Mouse (Mus musculus): ENCODE results near the gene Creld1.
A peak's percentile ranks its signal among the peaks of the same experiment; 100 is the strongest.

Gene Creld1

GRCm38 (mm10) chr6:113471297-113471936 lies 11.7 kb upstream of the Creld1 start, which contains the start of gene Il17rc:
Gene Il17rc (plus strand): TSS chr6:113471427.
- no peak for DNase-seq

GRCm38 (mm10) chr6:113472061-113472460 lies 11.0 kb upstream of the Creld1 start:
- no peak for DNase-seq

DNA sequence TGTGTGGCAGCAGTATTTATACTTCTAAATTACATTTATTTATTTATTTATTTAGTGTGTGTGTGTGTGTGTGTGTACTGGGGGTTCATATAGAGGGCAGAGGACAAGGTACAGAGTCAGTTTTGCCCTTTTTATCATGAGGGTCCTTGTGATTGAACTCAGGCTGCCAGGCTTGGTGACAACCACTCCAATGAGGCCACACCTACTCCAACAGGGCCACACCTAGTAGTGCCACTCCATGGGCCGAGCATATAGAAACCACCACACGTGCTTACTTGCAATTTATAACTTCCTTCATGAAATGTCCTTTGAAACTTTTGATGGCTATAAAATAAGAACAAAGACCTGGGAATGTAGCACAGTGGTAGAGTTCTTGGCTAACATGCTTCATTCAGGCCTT lies 9.9 kb upstream of the Creld1 start:
- DNase-seq: no peak

GRCm38 (mm10) chr6:113473715-113474114 lies 9.4 kb upstream of the Creld1 start:
- no peak for DNase-seq

DNA sequence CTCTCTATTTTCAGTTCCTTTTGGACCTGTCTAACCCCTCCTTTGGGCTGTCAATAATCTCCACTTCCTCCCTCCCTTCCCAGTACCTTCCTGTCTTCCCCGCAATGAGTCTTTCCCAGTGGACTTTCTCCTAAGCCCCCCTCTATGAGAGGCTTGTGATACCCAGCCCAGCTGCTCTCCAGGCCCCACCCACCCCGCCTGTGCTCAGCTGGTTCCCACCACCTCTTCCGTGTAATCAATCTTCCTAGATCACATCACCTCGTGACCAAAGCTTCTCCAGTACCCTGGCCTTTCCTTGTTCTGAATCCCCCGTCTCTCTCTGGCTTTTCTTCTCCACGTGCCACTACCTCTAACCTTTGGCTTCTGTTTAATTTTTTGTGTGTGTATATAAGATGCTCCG lies 5.7 kb upstream of the Creld1 start:
- no peak for DNase-seq

DNA sequence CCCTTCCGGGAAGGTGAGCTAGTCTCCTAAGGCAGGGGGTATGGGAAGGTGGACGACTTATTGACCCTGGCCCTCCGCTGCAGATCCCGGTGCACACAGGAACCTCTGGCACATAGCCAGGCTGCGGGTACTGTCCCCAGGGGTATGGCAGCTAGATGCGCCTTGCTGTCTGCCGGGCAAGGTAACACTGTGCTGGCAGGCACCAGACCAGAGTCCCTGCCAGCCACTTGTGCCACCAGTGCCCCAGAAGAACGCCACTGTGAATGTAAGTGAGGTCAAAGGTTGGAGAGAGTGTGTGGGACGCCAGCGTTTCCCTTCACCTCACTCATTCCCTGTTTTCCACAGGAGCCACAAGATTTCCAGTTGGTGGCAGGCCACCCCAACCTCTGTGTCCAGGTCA lies 4.2 kb upstream of the Creld1 start:
- no peak for DNase-seq

DNA sequence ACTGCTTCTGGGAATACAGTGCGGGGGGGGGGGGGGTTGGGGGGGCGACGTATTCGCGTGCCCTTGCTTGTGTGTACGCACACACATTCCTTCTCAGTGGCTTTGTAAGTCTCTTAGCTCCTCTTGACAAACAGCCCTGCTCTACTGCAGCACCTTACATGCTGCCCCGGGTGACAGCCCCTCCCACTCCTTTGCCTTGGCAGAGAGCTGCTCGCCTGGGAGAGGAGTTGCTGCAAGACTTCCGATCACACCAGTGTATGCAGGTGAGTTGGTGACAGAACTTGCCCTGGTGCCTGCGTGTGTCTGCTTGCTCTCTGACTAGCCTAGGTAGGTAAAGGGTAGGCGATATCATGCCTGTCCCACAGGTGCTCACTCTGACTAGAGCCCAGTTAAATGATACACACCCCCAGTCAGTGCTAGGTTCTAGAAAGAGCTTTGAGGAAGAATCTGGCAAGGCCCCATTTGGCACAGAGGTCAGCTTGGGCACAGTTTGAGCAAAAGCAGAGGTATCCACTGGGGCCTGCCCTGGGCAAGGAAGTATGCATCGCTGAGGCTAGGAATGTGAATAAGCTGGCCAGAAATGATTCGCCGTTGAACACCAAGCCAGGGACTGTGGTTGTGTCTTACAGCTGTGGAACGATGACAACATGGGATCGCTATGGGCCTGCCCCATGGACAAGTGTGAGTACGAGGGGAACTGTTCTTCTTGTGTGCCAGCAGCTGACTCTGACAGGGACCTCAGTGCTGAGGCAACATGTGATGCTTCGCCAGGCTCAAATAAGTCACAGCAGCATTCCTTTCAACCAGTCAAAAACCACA lies 2.3 kb upstream of the Creld1 start:
- peak in 1 of 2 experiments; percentile 36 for DNase-seq

GRCm38 (mm10) chr6:113482477-113483099 lies 509 bp upstream of the Creld1 start:
- DNase-seq: peak; percentile 70 to 80

DNA sequence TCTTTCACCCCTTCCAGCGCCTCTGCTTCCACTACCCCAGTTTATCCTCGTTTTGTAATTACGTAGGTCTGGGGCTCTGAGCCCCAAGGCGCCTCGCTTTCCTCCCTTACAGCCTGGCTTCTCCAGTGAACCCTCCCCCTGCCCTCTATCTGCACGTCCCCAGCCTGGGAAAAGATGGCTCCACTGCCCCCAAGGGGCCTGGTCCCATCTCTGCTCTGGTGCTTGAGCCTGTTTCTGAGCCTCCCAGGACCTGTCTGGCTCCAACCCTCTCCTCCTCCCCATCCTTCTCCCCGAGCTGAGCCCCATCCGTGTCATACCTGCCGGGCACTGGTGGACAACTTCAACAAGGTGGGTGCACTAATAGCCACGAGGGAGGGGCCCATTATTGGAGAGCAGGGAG lies 632 bp downstream of the Creld1 start:
- DNase-seq: peak; percentile 52 to 60

GRCm38 (mm10) chr6:113487125-113487576 lies 4.1 kb downstream of the Creld1 start:
- peak in 1 of 2 experiments; percentile 27 for DNase-seq

- DNase-seq: peak in 1 of 2 experiments; percentile 64
These were observed 6.3 kb downstream of the Creld1 start for GRCm38 (mm10) chr6:113489410-113489809.

- DNase-seq: no peak
These were observed 9.2 kb downstream of the Creld1 start for GRCm38 (mm10) chr6:113492101-113492864.

DNA sequence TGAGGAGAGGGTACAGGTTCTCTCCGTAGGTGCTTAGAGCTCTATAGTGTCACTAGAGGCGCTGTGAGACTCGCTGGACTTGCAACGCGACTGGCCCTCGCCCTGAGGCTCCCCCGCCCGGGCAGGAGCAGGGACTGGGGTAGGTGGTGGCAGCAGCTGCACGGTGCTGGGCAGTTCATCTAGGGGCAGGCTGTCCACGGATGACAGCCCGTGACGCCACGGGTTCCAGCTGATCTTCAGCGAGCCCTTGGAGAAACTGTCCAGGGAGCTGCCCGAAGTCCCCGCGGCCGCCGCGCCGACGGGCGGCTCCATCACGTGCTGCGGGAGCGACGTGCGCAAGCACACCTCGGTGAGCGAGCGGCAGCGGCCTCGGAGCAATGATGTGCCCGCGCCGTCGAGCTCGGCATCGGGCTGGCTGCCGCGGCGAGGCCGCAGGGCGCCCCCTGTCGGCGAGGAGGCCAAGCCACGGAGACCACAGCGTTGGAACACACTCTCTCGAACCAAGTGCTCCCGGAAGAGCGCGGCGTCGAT lies 11.2 kb downstream of the Creld1 start:
- peak; percentile 44 to 69 for DNase-seq

DNA sequence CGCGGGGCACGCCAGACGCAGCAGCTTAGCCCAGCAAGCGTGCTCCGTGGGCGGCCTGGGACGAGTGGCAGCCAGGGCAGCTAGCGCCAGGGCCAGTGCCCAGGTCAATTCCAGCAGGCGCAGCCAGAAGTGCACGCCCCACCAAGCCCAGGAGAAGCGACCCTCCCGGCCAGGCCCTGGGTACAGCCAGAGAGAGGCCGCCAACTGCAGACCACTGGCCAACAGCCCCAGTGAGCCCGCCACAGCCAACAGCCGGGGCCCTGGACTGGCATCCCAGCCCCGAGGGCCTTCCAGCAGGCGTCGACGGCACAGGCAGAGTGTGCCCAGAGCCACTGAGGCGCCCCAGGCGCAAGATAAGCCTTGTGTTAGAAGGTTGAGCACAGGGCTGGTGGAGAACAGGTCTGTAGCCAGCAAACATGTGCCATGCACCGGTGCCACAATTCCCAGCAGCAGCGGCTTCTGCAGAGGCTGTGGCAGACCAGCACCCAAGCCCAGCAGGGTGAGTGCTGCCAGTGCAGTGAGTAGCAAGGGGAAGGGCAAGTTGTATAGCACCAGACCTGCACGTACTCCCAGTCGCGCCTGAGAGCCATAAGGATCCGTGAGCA lies 12.1 kb downstream of the Creld1 start:
- no peak for DNase-seq

DNA sequence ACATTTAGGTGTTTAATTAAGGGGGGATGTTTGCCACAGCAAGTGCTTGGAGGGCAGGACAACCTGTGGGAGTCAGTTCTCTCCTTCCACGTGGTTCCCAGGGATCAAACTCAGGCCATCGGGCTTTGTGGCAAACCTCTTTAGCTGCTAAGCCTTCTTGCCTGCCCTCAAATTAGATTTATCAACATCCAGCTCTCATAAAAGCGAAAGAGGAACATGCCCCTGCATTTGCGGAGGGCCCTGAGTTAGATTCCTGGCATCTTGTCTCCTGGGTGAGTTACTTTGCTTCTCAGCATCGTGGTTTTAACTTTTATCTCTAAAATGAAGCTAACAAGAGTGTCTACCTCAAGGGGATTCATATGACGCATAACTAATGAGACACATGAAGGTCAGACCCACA lies 16.2 kb downstream of the Creld1 start:
- DNase-seq: no peak

DNA sequence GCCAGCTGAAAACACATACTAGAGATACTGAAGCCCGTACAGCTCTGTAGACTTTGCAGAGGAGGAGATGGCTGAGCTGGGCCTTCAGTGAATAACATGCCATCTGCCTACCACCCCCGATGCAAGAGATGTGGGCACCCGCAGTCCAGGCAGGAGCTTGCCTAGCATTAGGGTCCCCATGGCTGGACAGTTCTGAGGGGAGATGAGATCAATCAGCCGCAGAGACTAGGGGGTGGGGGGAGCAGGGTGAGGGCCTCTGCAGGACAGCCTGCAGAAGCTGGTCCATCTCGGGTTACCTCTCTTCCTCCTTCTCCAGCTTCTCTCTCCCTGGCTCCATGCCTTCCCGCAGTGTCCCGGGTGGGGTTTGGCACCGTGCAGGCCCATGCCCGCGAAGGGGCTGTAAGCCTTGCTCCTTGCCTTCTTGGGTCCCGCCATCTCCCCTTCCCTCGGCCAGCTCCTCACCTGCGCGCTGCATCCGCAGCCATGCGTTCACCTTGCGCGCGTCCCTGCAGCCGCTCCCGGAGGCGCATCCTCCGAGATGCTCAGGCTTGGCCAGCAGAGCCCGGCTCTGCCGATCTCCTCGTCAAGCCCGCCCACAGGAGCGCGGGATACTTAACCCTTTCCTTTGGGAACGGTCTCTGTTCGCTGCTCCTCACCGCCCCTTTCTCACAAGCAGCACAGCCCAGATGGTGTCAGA lies 18.4 kb downstream of the Creld1 start, which contains the start of gene Prrt3:
Prrt3 (minus strand) TSS at position 544 of the 697 bp plus-strand sequence.
- DNase-seq: peak; percentile 84 to 87

GRCm38 (mm10) chr6:113502801-113503200 lies 19.7 kb downstream of the Creld1 start:
- no peak for DNase-seq

- DNase-seq: no peak
These were observed 22.6 kb downstream of the Creld1 start for GRCm38 (mm10) chr6:113505689-113506088.

DNA sequence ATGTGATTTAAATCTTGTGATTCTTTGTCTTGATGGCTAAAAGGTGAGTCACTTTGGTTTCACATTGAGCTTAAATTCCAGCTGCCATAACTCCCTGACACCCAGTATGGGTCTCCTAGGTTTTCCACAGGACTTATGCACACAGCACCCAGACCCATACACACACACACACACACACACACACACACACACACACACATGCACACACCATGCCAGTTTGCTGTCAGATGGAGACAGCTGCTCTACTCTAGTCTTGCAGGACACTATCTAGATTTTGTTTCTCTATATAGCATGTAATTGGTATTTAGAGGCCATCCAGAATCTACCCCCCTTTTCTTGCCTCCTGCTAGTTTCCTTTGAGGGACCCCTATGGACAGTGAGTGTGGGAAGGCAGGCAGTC lies 24.0 kb downstream of the Creld1 start:
- DNase-seq: no peak

DNA sequence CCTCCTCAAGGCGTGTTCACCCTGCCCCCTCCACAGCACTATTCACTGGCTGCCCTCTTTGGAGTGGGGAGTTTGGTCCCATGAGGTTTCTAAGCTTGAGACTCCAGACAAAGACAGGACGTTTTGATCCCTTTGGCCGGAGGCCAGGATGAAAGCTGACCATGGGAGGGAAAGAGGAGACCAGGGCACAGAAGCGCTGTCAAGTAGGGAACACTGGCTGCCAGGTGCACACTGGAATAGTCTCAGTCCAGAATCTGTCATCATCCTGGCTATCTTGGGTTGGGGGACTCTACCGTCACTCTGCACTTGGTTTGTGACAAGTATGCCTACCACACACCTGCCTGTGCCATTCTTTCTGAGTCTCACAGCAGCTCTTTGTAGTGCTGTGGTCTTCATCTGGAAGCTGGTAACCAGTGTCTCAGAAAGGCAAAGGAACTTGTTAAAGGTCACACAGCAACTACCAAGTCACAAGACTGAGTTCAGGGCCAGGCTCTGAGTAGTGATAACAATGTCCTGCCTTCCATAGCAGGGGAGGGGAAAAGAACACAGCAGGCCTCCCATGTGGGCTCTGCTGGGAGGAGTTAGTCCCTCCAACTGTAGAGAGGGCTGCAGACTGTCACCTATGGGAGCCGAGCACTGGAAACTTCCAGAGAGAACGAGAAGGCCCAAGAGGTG lies 25.3 kb downstream of the Creld1 start:
- DNase-seq: no peak

DNA sequence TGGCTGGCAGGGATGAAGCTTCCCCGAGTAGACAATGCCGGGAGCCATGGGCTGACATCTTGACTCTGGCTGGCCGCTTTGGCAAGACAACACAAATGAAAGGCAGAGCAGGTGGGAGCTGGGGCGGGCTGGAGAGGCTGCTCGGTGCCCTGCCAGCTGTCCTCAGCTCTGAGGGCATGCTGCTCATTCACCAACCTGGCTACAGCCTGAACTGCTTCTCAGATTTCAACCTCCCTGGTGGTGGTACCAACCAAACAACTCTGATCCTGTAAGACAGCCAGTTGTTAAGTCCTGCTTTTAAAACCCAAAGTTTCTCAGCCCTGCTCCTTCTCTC lies 25.8 kb downstream of the Creld1 start:
- peak; percentile 74 to 86 for DNase-seq

Measured in cerebellum, adult 18-20 months (tissue).